Mouse (Mus musculus) megakaryocyte, embryonic 14.5 days (primary cell): Measurements from ENCODE around the gene Prorsd1.

Source experiments
- FLI1 ChIP-seq: IDR thresholded peaks from 2 replicates; pipeline ENCODE4 v1.6.1; 2012; ENCODE audit warnings: low read length, inconsistent platforms, mixed read lengths
- GATA1 ChIP-seq: IDR thresholded peaks from 3 replicates; pipeline ENCODE4 v1.6.1; 2012; ENCODE audit warnings: mixed read lengths, low read length, inconsistent platforms, borderline replicate concordance

- TF ChIP-seq GATA1 (no peak), FLI1 (no peak)
Observed at GRCm38 (mm10) chr11:29548504-29549424, 33.9 kb upstream of the Prorsd1 start.
